Mouse (Mus musculus): Measurements from ENCODE around the gene Wwc1. TPM values are rescaled to one million over a fixed set of nuclear protein-coding genes. Genes with fewer than 3 reads are reported as not detected.

Gene Wwc1
- polyA plus RNA-seq, 1 experiment: 55.9 TPM

- TF ChIP-seq CTCF (IDR thresholded peaks at IDR 0.05; ENCODE audit: extremely low read depth, insufficient read length, insufficient replicate concordance, low read depth, low read length) (no peak), POLR2A (IDR thresholded peaks at IDR 0.05; ENCODE audit: low read depth, low read length) (no peak)
These were observed 54.7 kb downstream of the Wwc1 start for GRCm38 (mm10) chr11:35925592-35925991.

GRCm38 (mm10) chr11:35922205-35922873 is 58.0 kb downstream of the Wwc1 start:
- Histone ChIP-seq H3K27ac (ENCODE audit: insufficient read depth, low read depth, low read length) (0 out of 2 replicates have a peak overlapping the region, but pooled peaks have one; percentile 8), H3K27me3 (ENCODE audit: control insufficient read depth, insufficient read depth, low read length) (no peaks in the 10 kb centered on the region), H3K36me3 (ENCODE audit: control insufficient read depth, insufficient read depth, low read length) (no peaks in the 10 kb centered on the region), H3K4me3 (ENCODE audit: low read depth, low read length) (0 out of 2 replicates have a peak overlapping the region, but pooled peaks have one; percentile 7), H3K4me1 (ENCODE audit: control insufficient read depth, insufficient read depth, insufficient read length, low read length) (peaks cover 18% of the 10 kb centered on the region; the same call in 1 of the 2 replicates)
- peak; percentile 41; the same call in 1 of the 2 replicates for TF ChIP-seq CTCF (IDR thresholded peaks at IDR 0.05; ENCODE audit: extremely low read depth, insufficient read length, insufficient replicate concordance, low read depth, low read length)
- TF ChIP-seq POLR2A (IDR thresholded peaks at IDR 0.05; ENCODE audit: low read depth, low read length): no peak
- WGBS: 17% methylated on average over 12 of the region's 12 CpGs

More at GRCm38 (mm10) chr11:35925592-35925991, 54.7 kb downstream of the Wwc1 start:
- Histone ChIP-seq H3K27ac (ENCODE audit: insufficient read depth, low read depth, low read length) (0 out of 2 replicates have a peak overlapping the region, but pooled peaks have one; percentile 32), H3K27me3 (ENCODE audit: control insufficient read depth, insufficient read depth, low read length) (no peaks in the 10 kb centered on the region), H3K4me1 (ENCODE audit: control insufficient read depth, insufficient read depth, insufficient read length, low read length) (peaks cover 16% of the 10 kb centered on the region; the same call in 1 of the 2 replicates), H3K36me3 (ENCODE audit: control insufficient read depth, insufficient read depth, low read length) (no peaks in the 10 kb centered on the region), H3K4me3 (ENCODE audit: low read depth, low read length) (no peak overlapping the region)
- 25% methylated on average over 7 of the region's 7 CpGs for WGBS

GRCm38 (mm10) chr11:35920776-35921175 is 59.6 kb downstream of the Wwc1 start:
- TF ChIP-seq CTCF (IDR thresholded peaks at IDR 0.05; ENCODE audit: extremely low read depth, insufficient read length, insufficient replicate concordance, low read depth, low read length) (no peak), POLR2A (IDR thresholded peaks at IDR 0.05; ENCODE audit: low read depth, low read length) (no peak)
- Histone ChIP-seq H3K27ac (ENCODE audit: insufficient read depth, low read depth, low read length) (no peak overlapping the region), H3K4me3 (ENCODE audit: low read depth, low read length) (no peak overlapping the region), H3K36me3 (ENCODE audit: control insufficient read depth, insufficient read depth, low read length) (no peaks in the 10 kb centered on the region), H3K4me1 (ENCODE audit: control insufficient read depth, insufficient read depth, insufficient read length, low read length) (peaks cover 22% of the 10 kb centered on the region; the same call in 1 of the 2 replicates), H3K27me3 (ENCODE audit: control insufficient read depth, insufficient read depth, low read length) (no peaks in the 10 kb centered on the region)
- 85% methylated on average over 5 of the region's 5 CpGs for WGBS

GRCm38 (mm10) chr11:35919856-35920503 is 60.3 kb downstream of the Wwc1 start:
- no peak overlapping the region for H3K27ac ChIP-seq (ENCODE audit: insufficient read depth, low read depth, low read length)
- no peak overlapping the region for H3K4me3 ChIP-seq (ENCODE audit: low read depth, low read length)
- TF ChIP-seq POLR2A (IDR thresholded peaks at IDR 0.05; ENCODE audit: low read depth, low read length) (no peak), CTCF (IDR thresholded peaks at IDR 0.05; ENCODE audit: extremely low read depth, insufficient read length, insufficient replicate concordance, low read depth, low read length) (no peak)
- no peaks in the 10 kb centered on the region for H3K27me3 ChIP-seq (ENCODE audit: control insufficient read depth, insufficient read depth, low read length)
- peaks cover 22% of the 10 kb centered on the region; the same call in 1 of the 2 replicates for H3K4me1 ChIP-seq (ENCODE audit: control insufficient read depth, insufficient read depth, insufficient read length, low read length)
- 34% methylated on average over 9 of the region's 9 CpGs for WGBS
- H3K36me3 ChIP-seq (ENCODE audit: control insufficient read depth, insufficient read depth, low read length): no peaks in the 10 kb centered on the region

GRCm38 (mm10) chr11:35919383-35919782 is 60.9 kb downstream of the Wwc1 start:
- Histone ChIP-seq H3K4me3 (ENCODE audit: low read depth, low read length) (no peak overlapping the region), H3K4me1 (ENCODE audit: control insufficient read depth, insufficient read depth, insufficient read length, low read length) (peaks cover 21% of the 10 kb centered on the region; the same call in 1 of the 2 replicates), H3K36me3 (ENCODE audit: control insufficient read depth, insufficient read depth, low read length) (no peaks in the 10 kb centered on the region; the same call in 1 of the 2 replicates), H3K27ac (ENCODE audit: insufficient read depth, low read depth, low read length) (no peak overlapping the region), H3K27me3 (ENCODE audit: control insufficient read depth, insufficient read depth, low read length) (no peaks in the 10 kb centered on the region)
- TF ChIP-seq CTCF (IDR thresholded peaks at IDR 0.05; ENCODE audit: extremely low read depth, insufficient read length, insufficient replicate concordance, low read depth, low read length) (no peak), POLR2A (IDR thresholded peaks at IDR 0.05; ENCODE audit: low read depth, low read length) (no peak)
- WGBS: 57% methylated on average over 2 of the region's 2 CpGs

GRCm38 (mm10) chr11:35916466-35917185 is 63.7 kb downstream of the Wwc1 start:
- TF ChIP-seq POLR2A (IDR thresholded peaks at IDR 0.05; ENCODE audit: low read depth, low read length): no peak
- no peak for TF ChIP-seq CTCF (IDR thresholded peaks at IDR 0.05; ENCODE audit: extremely low read depth, insufficient read length, insufficient replicate concordance, low read depth, low read length)
- H3K36me3 ChIP-seq (ENCODE audit: control insufficient read depth, insufficient read depth, low read length): no peaks in the 10 kb centered on the region; the same call in 1 of the 2 replicates
- H3K27me3 ChIP-seq (ENCODE audit: control insufficient read depth, insufficient read depth, low read length): no peaks in the 10 kb centered on the region
- WGBS: 57% methylated on average over 8 of the region's 8 CpGs
- peaks cover 11% of the 10 kb centered on the region; the same call in 1 of the 2 replicates for H3K4me1 ChIP-seq (ENCODE audit: control insufficient read depth, insufficient read depth, insufficient read length, low read length)
- H3K4me3 ChIP-seq (ENCODE audit: low read depth, low read length): no peak overlapping the region
- no peak overlapping the region for H3K27ac ChIP-seq (ENCODE audit: insufficient read depth, low read depth, low read length)
